In the genomic region with DNA sequence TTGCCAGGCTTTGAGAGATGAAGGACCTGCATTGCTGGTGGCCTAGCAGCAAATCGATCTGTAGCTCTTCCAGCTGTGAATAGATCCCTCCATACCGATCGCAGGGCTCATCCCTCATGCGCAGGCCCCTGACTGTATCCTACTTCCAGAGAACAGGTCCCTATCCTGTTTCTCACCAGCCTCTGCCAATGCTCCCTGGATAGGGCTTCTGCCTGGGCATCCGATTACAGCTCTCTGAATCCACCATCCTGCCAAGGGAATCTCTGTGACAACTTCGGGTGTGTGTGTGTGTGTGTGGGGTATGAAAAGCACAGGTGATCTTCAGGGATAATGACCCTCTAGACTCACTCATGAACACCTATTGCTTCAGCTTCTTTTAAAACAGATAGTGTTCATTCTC, we compare ENCODE assay signal across 21 mouse cellular contexts.
DNase-seq lines count a peak whose midpoint lies in the region; ATAC-seq and TF ChIP-seq lines count a peak whose summit lies in the region.
"Had no signal": no experiment of that assay in that cellular context is flagged by ENCODE, and none has a peak within 500 bp of the region (broad histone marks: within the 10 kb centered on the region; RNA-seq: fewer than 3 reads in every experiment).

No protein-coding gene starts in this region.

- H3K27me3 ChIP-seq in forebrain, embryonic 16.5 days (replicated peaks; ENCODE audit: control insufficient read depth, insufficient read depth, low read length), result no peaks in the 10 kb centered on the region
- H3K27me3 ChIP-seq: forebrain, embryonic 13.5 days; hindbrain, embryonic 12.5 days; hindbrain, embryonic 15.5 days had no signal

- H3K4me1 ChIP-seq in forebrain, embryonic 16.5 days (replicated peaks; ENCODE audit: control insufficient read depth, insufficient read depth, low read length), result peaks cover 17% of the 10 kb centered on the region

- intact Hi-C loops in gastrocnemius, adult 2 months (cut with DNase I), result loop anchor here (5.0 kb wide), 1 partner anchor 88 kb away; no protein-coding TSS in a partner anchor

- no peak overlapping the region for H3K4me3 ChIP-seq in layer of hippocampus, adult 2 months
- no peak overlapping the region for H3K4me3 ChIP-seq in gastrocnemius, adult 2 months
- H3K4me3 ChIP-seq in forebrain, embryonic 16.5 days (replicated peaks; ENCODE audit: low read length), result no peak overlapping the region
- H3K4me3 ChIP-seq: forebrain, embryonic 10.5 days; forebrain, embryonic 13.5 days; heart, adult 2 months; hindbrain, embryonic 12.5 days; hindbrain, embryonic 15.5 days had no signal

- H3K9ac ChIP-seq in forebrain, embryonic 16.5 days (replicated peaks; ENCODE audit: low read depth, low read length), result no peak overlapping the region
- H3K9ac ChIP-seq: forebrain, embryonic 13.5 days; forebrain, postnatal 0 days; hindbrain, embryonic 12.5 days; hindbrain, embryonic 15.5 days had no signal

- no peak for TF ChIP-seq CTCF in layer of hippocampus, adult 2 months (conservative IDR thresholded peaks at IDR 0.05)
- TF ChIP-seq CTCF in gastrocnemius, adult 2 months (IDR thresholded peaks at IDR 0.05), result no peak

- 94% methylated on average over 6 of the region's 6 CpGs for WGBS in forebrain, embryonic 16.5 days

- H3K4me2 ChIP-seq in forebrain, embryonic 16.5 days (ENCODE audit: low read length), result no peak overlapping the region
- H3K4me2 ChIP-seq: forebrain, embryonic 13.5 days; heart, embryonic 11.5 days; hindbrain, embryonic 12.5 days; hindbrain, embryonic 15.5 days had no signal

- no peaks in the 10 kb centered on the region for H3K36me3 ChIP-seq in forebrain, embryonic 16.5 days (ENCODE audit: control insufficient read depth, insufficient read depth)
- H3K36me3 ChIP-seq: forebrain, embryonic 10.5 days; hindbrain, embryonic 12.5 days; hindbrain, embryonic 15.5 days had no signal

- H3K9me3 ChIP-seq in forebrain, embryonic 16.5 days (ENCODE audit: control insufficient read depth, low read length), result no peaks in the 10 kb centered on the region
- H3K9me3 ChIP-seq: forebrain, embryonic 10.5 days; forebrain, embryonic 13.5 days; hindbrain, embryonic 12.5 days; hindbrain, embryonic 15.5 days had no signal

- DNase-seq in layer of hippocampus, adult 2 months (ENCODE audit: low spot score in 2 of 2), result no peak
- no peak for DNase-seq in layer of hippocampus, adult 8-10 months (ENCODE audit: low spot score in 2 of 2)
- peak; percentile 72 for DNase-seq in gastrocnemius, adult 2 months
- DNase-seq in gastrocnemius, adult 8-10 months (ENCODE audit: low spot score in 2 of 2), result peak; percentile 18 to 36
- DNase-seq in gastrocnemius, postnatal 25 days, result peak; percentile 46
- DNase-seq: adrenal gland, postnatal 10 days; adrenal gland, postnatal 36 days; cerebellum, adult 18-20 months; cerebellum, adult 9-10 months; cerebellum, postnatal 14 days; forebrain, postnatal 0 days; heart, adult 2 months had no signal

- ATAC-seq in forebrain, embryonic 16.5 days, result no peak
- ATAC-seq in CD4-positive, CD25-positive, alpha-beta regulatory T cell, adult 4 months, result no peak
- ATAC-seq: activated CD4-positive, CD25-positive, alpha-beta regulatory T cell, adult 4 months; forebrain, embryonic 13.5 days; forebrain, postnatal 0 days; intestine, postnatal 0 days had no signal

- 0 out of 2 replicates have a peak overlapping the region, but pooled peaks have one; percentile 49 for H3K27ac ChIP-seq in layer of hippocampus, adult 2 months
- 0 out of 2 replicates have a peak overlapping the region, but pooled peaks have one; percentile 13 for H3K27ac ChIP-seq in gastrocnemius, adult 2 months
- H3K27ac ChIP-seq in forebrain, embryonic 16.5 days (ENCODE audit: low read length), result no peak overlapping the region
- H3K27ac ChIP-seq: forebrain, embryonic 10.5 days; forebrain, embryonic 13.5 days; heart, adult 2 months; hindbrain, embryonic 12.5 days; hindbrain, embryonic 15.5 days had no signal

Comparison
In these comparisons a context has a peak if more than half of its experiments do, and no peak if none do; other contexts are left out.
1. DNase-seq: peak in gastrocnemius, adult 2 months (single experiment), gastrocnemius, adult 8-10 months (2 of 2) and gastrocnemius, postnatal 25 days (single experiment); none in layer of hippocampus, adult 2 months (0 of 2) and layer of hippocampus, adult 8-10 months (0 of 2).